Mouse (Mus musculus): Measurements from ENCODE around the gene Auh. TPM values are rescaled to one million over a fixed set of nuclear protein-coding genes. Genes with fewer than 3 reads are reported as not detected.
A peak's percentile ranks its signal among the peaks of the same experiment; 100 is the strongest.

Auh gene
- total RNA-seq, 2 experiments from 2014 or later, result 46.6 to 47.2 TPM

GRCm38 (mm10) chr13:52928392-52928791, 1.1 kb downstream of the Auh start:
- DNase-seq (ENCODE audit: low spot score in 2 of 2), result no peak

- DNase-seq (ENCODE audit: low spot score in 2 of 2), result no peak
These were observed 5.0 kb downstream of the Auh start for GRCm38 (mm10) chr13:52924457-52924856.

- DNase-seq (ENCODE audit: low spot score in 2 of 2), result no peak
These were observed 7.5 kb downstream of the Auh start for GRCm38 (mm10) chr13:52921966-52922365.

- DNase-seq (ENCODE audit: low spot score in 2 of 2), result no peak
These were observed 8.2 kb downstream of the Auh start for GRCm38 (mm10) chr13:52921065-52921825.

GRCm38 (mm10) chr13:52919790-52920352, 9.6 kb downstream of the Auh start:
- DNase-seq (ENCODE audit: low spot score in 2 of 2), result no peak

- DNase-seq (ENCODE audit: low spot score in 2 of 2), result no peak
These were observed 11.1 kb downstream of the Auh start for GRCm38 (mm10) chr13:52918333-52918732.

GRCm38 (mm10) chr13:52914591-52915110, 14.8 kb downstream of the Auh start:
- no peak for DNase-seq (ENCODE audit: low spot score in 2 of 2)

- DNase-seq (ENCODE audit: low spot score in 2 of 2), result no peak
These were observed 15.6 kb downstream of the Auh start for GRCm38 (mm10) chr13:52913926-52914325.

GRCm38 (mm10) chr13:52912495-52912894, 17.0 kb downstream of the Auh start:
- no peak for DNase-seq (ENCODE audit: low spot score in 2 of 2)

- DNase-seq (ENCODE audit: low spot score in 2 of 2), result no peak
These were observed 18.2 kb downstream of the Auh start for GRCm38 (mm10) chr13:52911259-52911658.

GRCm38 (mm10) chr13:52906296-52906695, 23.2 kb downstream of the Auh start:
- no peak for DNase-seq (ENCODE audit: low spot score in 2 of 2)

- DNase-seq (ENCODE audit: low spot score in 2 of 2), result no peak
These were observed 25.3 kb downstream of the Auh start for GRCm38 (mm10) chr13:52904175-52904574.

GRCm38 (mm10) chr13:52903767-52904166, 25.7 kb downstream of the Auh start:
- no peak for DNase-seq (ENCODE audit: low spot score in 2 of 2)

- DNase-seq (ENCODE audit: low spot score in 2 of 2), result no peak
These were observed 27.0 kb downstream of the Auh start for GRCm38 (mm10) chr13:52902517-52902916.

- peak in 1 of 2 experiments; percentile 22 for DNase-seq (ENCODE audit: low spot score in 2 of 2)
These were observed 29.8 kb downstream of the Auh start for GRCm38 (mm10) chr13:52899664-52900063.

- DNase-seq (ENCODE audit: low spot score in 2 of 2), result no peak
These were observed 31.7 kb downstream of the Auh start for GRCm38 (mm10) chr13:52897806-52898205.

GRCm38 (mm10) chr13:52892791-52893190, 36.7 kb downstream of the Auh start:
- no peak for DNase-seq (ENCODE audit: low spot score in 2 of 2)

- no peak for DNase-seq (ENCODE audit: low spot score in 2 of 2)
These were observed 37.4 kb downstream of the Auh start for GRCm38 (mm10) chr13:52892065-52892503.

GRCm38 (mm10) chr13:52890313-52890712, 39.2 kb downstream of the Auh start:
- DNase-seq (ENCODE audit: low spot score in 2 of 2), result no peak

- DNase-seq (ENCODE audit: low spot score in 2 of 2), result no peak
These were observed 42.7 kb downstream of the Auh start for GRCm38 (mm10) chr13:52886779-52887178.

GRCm38 (mm10) chr13:52883960-52884326, 45.5 kb downstream of the Auh start:
- no peak for DNase-seq (ENCODE audit: low spot score in 2 of 2)

GRCm38 (mm10) chr13:52883084-52883959, 46.2 kb downstream of the Auh start:
- DNase-seq (ENCODE audit: low spot score in 2 of 2), result no peak
